Comparison of ENCODE assay signal across 16 mouse cellular contexts in the genomic region with DNA sequence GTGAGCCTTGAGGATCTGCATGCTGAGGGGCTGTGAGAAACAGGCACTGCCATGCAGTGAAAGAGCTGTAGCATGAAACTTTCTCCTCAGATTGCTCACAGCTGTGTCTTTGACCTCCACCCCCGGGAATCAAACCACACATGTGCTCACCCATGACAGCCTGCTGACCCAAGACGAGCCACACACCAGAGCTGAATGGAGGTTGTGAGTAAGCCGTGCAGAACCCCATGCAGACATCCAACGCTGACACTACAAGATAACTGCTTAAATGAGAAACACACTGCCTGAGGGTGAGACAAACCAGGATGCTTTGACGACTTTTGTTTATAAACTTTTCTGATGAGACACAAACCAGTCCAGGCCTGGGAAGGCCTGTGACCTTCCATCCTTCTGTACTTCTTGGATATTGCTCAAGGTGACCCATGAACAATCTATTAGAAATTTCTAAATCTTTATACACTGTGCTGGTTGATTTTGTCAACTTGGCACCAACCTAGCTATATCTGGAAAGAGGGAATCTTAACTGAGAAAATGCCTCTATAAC. TPM values are rescaled to one million over a fixed set of nuclear protein-coding genes. Genes with fewer than 3 reads are reported as not detected.
DNase-seq lines count a peak whose midpoint lies in the region; ATAC-seq lines count a peak whose summit lies in the region.
"Had no signal": no experiment of that assay in that cellular context is flagged by ENCODE, and none has a peak within 500 bp of the region (broad histone marks: within the 10 kb centered on the region; RNA-seq: fewer than 3 reads in every experiment).

No protein-coding gene starts in this region.

- 0 out of 2 replicates have a peak, but pooled peaks have one; percentile 18 for ATAC-seq in kidney, embryonic 14.5 days (ENCODE audit: low FRiP score, low TSS enrichment)
- ATAC-seq in intestine, embryonic 16.5 days, result peak; percentile 27; the same call in 1 of the 2 replicates
- ATAC-seq: activated CD4-positive, CD25-positive, alpha-beta regulatory T cell, adult 4 months; inflammation-experienced regulatory T-cells, adult 6 months had no signal

- no peaks in the 10 kb centered on the region for H3K27me3 ChIP-seq in kidney, embryonic 14.5 days (ENCODE audit: control insufficient read depth, insufficient read depth, low read length)
- no peaks in the 10 kb centered on the region for H3K27me3 ChIP-seq in intestine, embryonic 16.5 days (replicated peaks; ENCODE audit: control insufficient read depth, insufficient read depth, low read length)
- H3K27me3 ChIP-seq: embryonic facial prominence, embryonic 15.5 days; hindbrain, embryonic 12.5 days; limb, embryonic 12.5 days had no signal

- no peak overlapping the region for H3K9ac ChIP-seq in kidney, embryonic 14.5 days (ENCODE audit: low read depth, low read length)
- H3K9ac ChIP-seq in intestine, embryonic 16.5 days (ENCODE audit: low read depth, low read length), result no peak overlapping the region
- H3K9ac ChIP-seq: embryonic facial prominence, embryonic 15.5 days; hindbrain, embryonic 12.5 days; limb, embryonic 12.5 days had no signal

- WGBS in kidney, embryonic 14.5 days, result 51% methylated on average over 5 of the region's 5 CpGs
- WGBS in intestine, embryonic 16.5 days, result 39% methylated on average over 5 of the region's 5 CpGs

- H3K4me1 ChIP-seq in kidney, embryonic 14.5 days (ENCODE audit: control insufficient read depth, insufficient read depth, low read length), result no peaks in the 10 kb centered on the region
- peaks cover 18% of the 10 kb centered on the region for H3K4me1 ChIP-seq in intestine, embryonic 16.5 days (ENCODE audit: control insufficient read depth, insufficient read depth, low read length)
- H3K4me1 ChIP-seq: limb, embryonic 12.5 days had no signal

- DNase-seq in kidney, adult 11 months, result no peak
- peak; percentile 31 for DNase-seq in urinary bladder, postnatal 14 days (ENCODE audit: low spot score)
- DNase-seq in urinary bladder, postnatal 4 days (ENCODE audit: low spot score in 2 of 2), result no peak
- no peak for DNase-seq in cerebellum, postnatal 25 days
- DNase-seq in T-cell, adult 2 months (ENCODE audit: low spot score), result no peak
- DNase-seq: cerebellum, adult 9-11 months; kidney, postnatal 25 days; layer of hippocampus, adult 9-11 months; midbrain, embryonic 14.5 days had no signal

- H3K27ac ChIP-seq in kidney, embryonic 14.5 days (ENCODE audit: low read depth, low read length), result no peak overlapping the region
- no peak overlapping the region for H3K27ac ChIP-seq in intestine, embryonic 16.5 days (ENCODE audit: low read length)
- H3K27ac ChIP-seq: embryonic facial prominence, embryonic 15.5 days; hindbrain, embryonic 12.5 days; limb, embryonic 12.5 days had no signal

- no peaks in the 10 kb centered on the region for H3K9me3 ChIP-seq in kidney, embryonic 14.5 days (ENCODE audit: control insufficient read depth, low read length)
- H3K9me3 ChIP-seq in intestine, embryonic 16.5 days (ENCODE audit: control insufficient read depth, low read length), result no peaks in the 10 kb centered on the region
- H3K9me3 ChIP-seq: embryonic facial prominence, embryonic 15.5 days; hindbrain, embryonic 12.5 days; limb, embryonic 12.5 days had no signal

- peaks cover 36% of the 10 kb centered on the region for H3K36me3 ChIP-seq in kidney, embryonic 14.5 days (ENCODE audit: control insufficient read depth, insufficient read depth, low read length)
- peaks cover 16% of the 10 kb centered on the region for H3K36me3 ChIP-seq in intestine, embryonic 16.5 days (ENCODE audit: control insufficient read depth, insufficient read depth, low read length)

- H3K4me2 ChIP-seq in kidney, embryonic 14.5 days (replicated peaks; ENCODE audit: low read depth, low read length), result no peak overlapping the region
- H3K4me2 ChIP-seq in intestine, embryonic 16.5 days (ENCODE audit: low read depth, low read length), result no peak overlapping the region
- H3K4me2 ChIP-seq: embryonic facial prominence, embryonic 15.5 days; hindbrain, embryonic 12.5 days; limb, embryonic 12.5 days had no signal

- no peak overlapping the region for H3K4me3 ChIP-seq in kidney, embryonic 14.5 days (ENCODE audit: low read length)
- H3K4me3 ChIP-seq in intestine, embryonic 16.5 days (ENCODE audit: low read length), result no peak overlapping the region
- H3K4me3 ChIP-seq: embryonic facial prominence, embryonic 15.5 days; hindbrain, embryonic 12.5 days; limb, embryonic 12.5 days had no signal

RNA-seq across cellular contexts. Expression of gene Spon2, which starts 26.2 kb away (rescaled TPM):
- 3.9 and 4.2 TPM in 2 replicates for polyA plus RNA-seq in kidney, embryonic 14.5 days (2014; fragmentation: Nextera tagmentation; extraction: Ambion mirVana)
- 35.1 and 37.0 TPM in 2 replicates for polyA plus RNA-seq in intestine, embryonic 16.5 days (2015; fragmentation: Nextera tagmentation; extraction: Ambion mirVana)
- polyA plus RNA-seq: activated CD4-positive, CD25-positive, alpha-beta regulatory T cell, adult 4 months; inflammation-experienced regulatory T-cells, adult 6 months had no signal

RNA-seq across cellular contexts. Expression of gene Ctbp1, which starts 30.3 kb away (rescaled TPM):
- 241 and 398 TPM in 2 replicates for polyA plus RNA-seq in kidney, embryonic 14.5 days (2014; fragmentation: Nextera tagmentation; extraction: Ambion mirVana)
- polyA plus RNA-seq in intestine, embryonic 16.5 days (2015; fragmentation: Nextera tagmentation; extraction: Ambion mirVana), result 181 and 223 TPM in 2 replicates
